Mouse (Mus musculus) heart, embryonic 10.5 days (tissue): Measurements from ENCODE around the gene Gm11214. TPM values are rescaled to one million over a fixed set of nuclear protein-coding genes. Genes with fewer than 3 reads are reported as not detected.

ENCODE experiments used
- DNase-seq: peaks from one replicate; pipeline ENCODE4 v3.0.0-alpha.2; 2017; ENCODE audit warnings: low spot score
- H3K27ac ChIP-seq: fragments of 300-500 bp; sonication (generic); 2 replicates; pipeline ENCODE4 v1.5.1; 2016; ENCODE audit warnings: mild to moderate bottlenecking
- H3K27me3 ChIP-seq: fragments of 300-500 bp; sonication (generic); 2 replicates; pipeline ENCODE4 v1.6.1; 2016; ENCODE audit warnings: mild to moderate bottlenecking; ENCODE audit not compliant: poor library complexity, insufficient read depth, severe bottlenecking
- H3K36me3 ChIP-seq: fragments of 300-500 bp; sonication (generic); 2 replicates; pipeline ENCODE4 v1.6.1; 2016; ENCODE audit warnings: mild to moderate bottlenecking, moderate library complexity
- H3K4me1 ChIP-seq: fragments of 300-500 bp; sonication (generic); 2 replicates; pipeline ENCODE4 v1.6.1; 2016; ENCODE audit warnings: mild to moderate bottlenecking
- H3K4me3 ChIP-seq: fragments of 300-500 bp; sonication (generic); 2 replicates; pipeline ENCODE4 v1.5.1; 2016; ENCODE audit warnings: mild to moderate bottlenecking, moderate library complexity
- H3K9me3 ChIP-seq: fragments of 300-500 bp; sonication (generic); 2 replicates; pipeline ENCODE4 v1.6.1; 2016; ENCODE audit warnings: mild to moderate bottlenecking, moderate library complexity
- WGBS: fragments of 180-500 bp; shearing (Covaris S2); methylation state at CpG from one replicate; pipeline ENCODE4 v1.1.7; 2016; 5-methylcytosine and 5-hydroxymethylcytosine counted together
- polyA plus RNA-seq: library from polyadenylated mRNA; unstranded; fragments of >200 nt; fragmentation: Nextera tagmentation; extraction: Ambion mirVana; gene quantifications from 2 replicates; pipeline ENCODE4 v1.2.1, GENCODE M21; 2016

Gm11214 gene
- not detected in 2 replicates for polyA plus RNA-seq

- WGBS: 78% methylated on average over 6 of the region's 6 CpGs
- no peaks in the 10 kb centered on the region for H3K9me3 ChIP-seq
Observed at GRCm38 (mm10) chr4:63663279-63663678, at the start of gene Gm11214. Gm11214 (minus strand) TSS chr4:63663379.

GRCm38 (mm10) chr4:63711886-63712285 is 48.7 kb upstream of the Gm11214 start:
- Histone ChIP-seq H3K4me1 (no peaks in the 10 kb centered on the region), H3K27me3 (no peaks in the 10 kb centered on the region), H3K36me3 (no peaks in the 10 kb centered on the region), H3K4me3 (no peak overlapping the region), H3K27ac (no peak overlapping the region), H3K9me3 (no peaks in the 10 kb centered on the region)
- DNase-seq: no peak
- 86% methylated on average over 5 of the region's 5 CpGs for WGBS

More at GRCm38 (mm10) chr4:63663279-63663678, at the start of gene Gm11214:
- no peak for DNase-seq
- Histone ChIP-seq H3K27ac (no peak within 1 kb of the TSS), H3K4me1 (no peaks in the 10 kb centered on the region), H3K36me3 (no peaks in the 10 kb centered on the region), H3K27me3 (no peaks in the 10 kb centered on the region), H3K4me3 (no peak within 1 kb of the TSS)

- H3K4me1 ChIP-seq: no peaks in the 10 kb centered on the region
- no peak for DNase-seq
- WGBS: 76% methylated on average over 8 of the region's 8 CpGs
- no peaks in the 10 kb centered on the region for H3K27me3 ChIP-seq
- no peaks in the 10 kb centered on the region for H3K9me3 ChIP-seq
- no peak overlapping the region for H3K4me3 ChIP-seq
- H3K36me3 ChIP-seq: no peaks in the 10 kb centered on the region
- H3K27ac ChIP-seq: no peak overlapping the region
Observed at GRCm38 (mm10) chr4:63710431-63711220, 47.4 kb upstream of the Gm11214 start.

DNA sequence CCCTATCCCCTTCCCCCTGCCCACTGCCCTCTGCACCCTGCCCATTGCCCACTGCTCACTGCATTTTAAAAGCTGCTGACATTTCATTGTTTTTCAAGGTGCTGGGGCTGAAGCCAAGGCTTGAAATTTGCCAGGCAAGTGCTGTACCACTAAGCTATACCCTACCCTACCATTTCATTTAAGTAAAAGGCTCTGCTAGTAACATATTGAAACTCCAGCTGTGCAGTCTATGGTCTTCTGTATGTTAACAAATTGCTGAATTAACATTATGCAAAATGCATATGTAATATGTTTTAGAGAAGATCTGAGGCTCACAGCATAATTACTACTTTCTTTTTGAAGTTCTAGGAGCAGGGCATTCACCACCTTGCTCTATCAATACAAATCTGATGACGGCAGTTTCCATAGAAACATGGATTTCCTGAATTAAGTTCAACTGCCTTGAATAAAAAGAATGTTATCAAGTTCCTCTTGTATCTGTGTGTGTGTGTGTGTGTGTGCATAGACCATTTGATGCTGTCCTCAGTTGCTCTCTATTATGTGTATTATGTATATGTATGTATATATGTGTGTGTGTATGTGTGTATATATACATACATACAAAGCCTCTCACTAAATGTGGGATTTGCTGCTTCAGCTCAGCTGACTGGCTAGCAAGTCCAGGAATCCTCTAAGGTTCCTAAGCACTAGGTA is 43.2 kb upstream of the Gm11214 start:
- H3K36me3 ChIP-seq: no peaks in the 10 kb centered on the region
- H3K27me3 ChIP-seq: no peaks in the 10 kb centered on the region
- no peak overlapping the region for H3K4me3 ChIP-seq
- WGBS: 77% methylated on average over 1 of the region's 1 CpGs
- H3K27ac ChIP-seq: no peak overlapping the region
- no peaks in the 10 kb centered on the region for H3K4me1 ChIP-seq
- no peaks in the 10 kb centered on the region for H3K9me3 ChIP-seq
- DNase-seq: no peak

DNA sequence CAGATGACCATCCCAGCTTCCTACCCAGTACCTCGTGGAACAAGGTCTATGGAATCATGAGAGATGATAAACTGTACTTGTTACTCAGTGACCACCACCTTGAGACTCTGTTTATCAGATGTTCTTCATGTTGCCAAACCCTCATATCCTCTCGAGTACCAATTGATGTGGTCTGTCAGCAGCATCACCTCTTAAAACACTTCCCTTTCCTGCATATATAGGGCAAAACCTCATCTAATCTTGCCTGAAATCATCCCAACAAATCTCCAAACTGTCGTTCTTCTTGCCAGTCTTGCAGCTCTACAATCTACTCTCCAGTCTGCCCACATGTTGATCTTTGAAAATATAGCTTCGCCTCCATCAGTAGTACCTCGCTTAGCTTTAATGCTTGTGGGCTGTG is 41.1 kb upstream of the Gm11214 start:
- no peaks in the 10 kb centered on the region for H3K4me1 ChIP-seq
- WGBS: 72% methylated on average over 5 of the region's 5 CpGs
- DNase-seq: no peak
- H3K9me3 ChIP-seq: no peaks in the 10 kb centered on the region
- no peak overlapping the region for H3K27ac ChIP-seq
- H3K36me3 ChIP-seq: no peaks in the 10 kb centered on the region
- H3K4me3 ChIP-seq: no peak overlapping the region
- H3K27me3 ChIP-seq: no peaks in the 10 kb centered on the region

GRCm38 (mm10) chr4:63703686-63704085 is 40.5 kb upstream of the Gm11214 start:
- H3K36me3 ChIP-seq: no peaks in the 10 kb centered on the region
- H3K4me1 ChIP-seq: no peaks in the 10 kb centered on the region
- no peaks in the 10 kb centered on the region for H3K9me3 ChIP-seq
- 80% methylated on average over 2 of the region's 2 CpGs for WGBS
- no peak for DNase-seq
- H3K27ac ChIP-seq: no peak overlapping the region
- H3K27me3 ChIP-seq: no peaks in the 10 kb centered on the region
- H3K4me3 ChIP-seq: no peak overlapping the region

DNA sequence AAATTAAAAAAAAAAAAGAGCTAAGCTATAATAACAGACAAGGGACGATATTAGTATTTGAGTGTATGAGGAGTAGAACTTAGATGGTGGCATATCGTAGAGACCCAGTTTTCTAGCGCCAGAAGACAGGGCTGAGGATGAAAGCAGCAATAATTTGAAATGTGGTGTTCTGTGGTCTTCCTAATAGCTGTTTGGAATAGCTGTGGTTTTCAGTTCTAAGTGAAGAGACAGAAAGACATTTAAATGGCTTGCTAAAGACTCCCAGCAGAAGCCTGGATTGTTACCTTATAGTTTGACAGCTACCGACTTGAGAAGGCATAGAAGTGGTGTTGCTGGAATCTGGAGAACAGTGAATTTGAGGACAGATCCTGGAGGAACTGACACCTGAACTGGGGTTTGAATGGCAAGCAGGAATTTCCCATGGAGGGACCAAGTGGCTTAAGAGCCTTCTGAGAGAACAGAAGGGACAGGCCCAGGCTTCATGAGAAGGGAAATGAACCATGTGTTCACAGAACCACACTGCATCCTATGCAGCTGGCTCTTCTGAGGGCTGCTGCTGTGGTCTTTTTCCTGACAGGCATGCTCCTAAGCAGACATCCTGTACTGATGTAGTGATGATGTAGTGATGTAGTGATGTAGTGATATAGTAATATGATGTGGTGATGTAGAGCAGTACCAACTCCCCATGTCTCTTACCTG is 39.0 kb upstream of the Gm11214 start:
- H3K4me1 ChIP-seq: no peaks in the 10 kb centered on the region
- 84% methylated on average over 4 of the region's 4 CpGs for WGBS
- no peaks in the 10 kb centered on the region for H3K36me3 ChIP-seq
- no peaks in the 10 kb centered on the region for H3K9me3 ChIP-seq
- DNase-seq: no peak
- no peak overlapping the region for H3K4me3 ChIP-seq
- H3K27ac ChIP-seq: no peak overlapping the region
- H3K27me3 ChIP-seq: no peaks in the 10 kb centered on the region

GRCm38 (mm10) chr4:63699749-63700148 is 36.6 kb upstream of the Gm11214 start:
- no peak overlapping the region for H3K4me3 ChIP-seq
- H3K9me3 ChIP-seq: no peaks in the 10 kb centered on the region
- H3K27me3 ChIP-seq: no peaks in the 10 kb centered on the region
- no peak overlapping the region for H3K27ac ChIP-seq
- H3K4me1 ChIP-seq: no peaks in the 10 kb centered on the region
- H3K36me3 ChIP-seq: no peaks in the 10 kb centered on the region
- 62% methylated on average over 3 of the region's 3 CpGs for WGBS
- DNase-seq: no peak

GRCm38 (mm10) chr4:63696921-63697320 is 33.7 kb upstream of the Gm11214 start:
- no peaks in the 10 kb centered on the region for H3K9me3 ChIP-seq
- no peak overlapping the region for H3K4me3 ChIP-seq
- H3K27me3 ChIP-seq: no peaks in the 10 kb centered on the region
- no peak for DNase-seq
- WGBS: 79% methylated on average over 4 of the region's 4 CpGs
- H3K27ac ChIP-seq: no peak overlapping the region
- no peaks in the 10 kb centered on the region for H3K36me3 ChIP-seq
- no peaks in the 10 kb centered on the region for H3K4me1 ChIP-seq

GRCm38 (mm10) chr4:63692351-63692750 is 29.2 kb upstream of the Gm11214 start:
- Histone ChIP-seq H3K36me3 (no peaks in the 10 kb centered on the region), H3K27ac (no peak overlapping the region), H3K4me1 (no peaks in the 10 kb centered on the region), H3K4me3 (no peak overlapping the region), H3K27me3 (no peaks in the 10 kb centered on the region), H3K9me3 (no peaks in the 10 kb centered on the region)
- DNase-seq: no peak

GRCm38 (mm10) chr4:63687429-63687828 is 24.2 kb upstream of the Gm11214 start:
- Histone ChIP-seq H3K4me3 (no peak overlapping the region), H3K4me1 (no peaks in the 10 kb centered on the region), H3K36me3 (no peaks in the 10 kb centered on the region), H3K9me3 (no peaks in the 10 kb centered on the region), H3K27ac (no peak overlapping the region), H3K27me3 (no peaks in the 10 kb centered on the region; the same call in 1 of the 2 replicates)
- no peak for DNase-seq
- 62% methylated on average over 8 of the region's 8 CpGs for WGBS

DNA sequence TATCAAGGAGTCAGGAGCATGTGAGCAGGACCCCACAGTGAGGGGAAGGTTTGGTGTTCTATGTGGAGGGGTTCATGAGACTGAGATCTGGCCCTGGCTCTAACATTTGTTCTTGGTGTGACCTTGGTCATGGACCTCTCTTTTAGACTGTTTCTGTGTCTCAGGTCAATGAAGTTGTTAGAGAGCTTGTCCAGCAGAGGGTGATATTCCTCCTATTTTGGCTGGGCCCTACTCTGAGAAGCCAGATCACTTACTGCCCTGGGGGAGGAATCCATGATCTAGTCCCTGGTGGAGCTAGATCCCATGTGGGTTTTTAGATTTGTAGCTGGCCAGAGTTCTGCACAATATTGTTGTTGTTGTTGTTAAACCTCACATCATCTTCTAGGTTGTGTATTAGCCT is 23.0 kb upstream of the Gm11214 start:
- H3K27ac ChIP-seq: no peak overlapping the region
- H3K9me3 ChIP-seq: no peaks in the 10 kb centered on the region
- no peaks in the 10 kb centered on the region for H3K4me1 ChIP-seq
- H3K27me3 ChIP-seq: no peaks in the 10 kb centered on the region; the same call in 1 of the 2 replicates
- no peak overlapping the region for H3K4me3 ChIP-seq
- DNase-seq: no peak
- no peaks in the 10 kb centered on the region for H3K36me3 ChIP-seq

- H3K27ac ChIP-seq: no peak overlapping the region
- H3K27me3 ChIP-seq: no peaks in the 10 kb centered on the region; the same call in 1 of the 2 replicates
- 57% methylated on average over 4 of the region's 4 CpGs for WGBS
- no peaks in the 10 kb centered on the region for H3K4me1 ChIP-seq
- H3K36me3 ChIP-seq: no peaks in the 10 kb centered on the region
- H3K4me3 ChIP-seq: no peak overlapping the region
- DNase-seq: no peak
- no peaks in the 10 kb centered on the region for H3K9me3 ChIP-seq
Observed at GRCm38 (mm10) chr4:63685253-63685525, 22.0 kb upstream of the Gm11214 start.
